Mouse (Mus musculus): ENCODE results near the gene Ptch2.

Ptch2 gene

DNA sequence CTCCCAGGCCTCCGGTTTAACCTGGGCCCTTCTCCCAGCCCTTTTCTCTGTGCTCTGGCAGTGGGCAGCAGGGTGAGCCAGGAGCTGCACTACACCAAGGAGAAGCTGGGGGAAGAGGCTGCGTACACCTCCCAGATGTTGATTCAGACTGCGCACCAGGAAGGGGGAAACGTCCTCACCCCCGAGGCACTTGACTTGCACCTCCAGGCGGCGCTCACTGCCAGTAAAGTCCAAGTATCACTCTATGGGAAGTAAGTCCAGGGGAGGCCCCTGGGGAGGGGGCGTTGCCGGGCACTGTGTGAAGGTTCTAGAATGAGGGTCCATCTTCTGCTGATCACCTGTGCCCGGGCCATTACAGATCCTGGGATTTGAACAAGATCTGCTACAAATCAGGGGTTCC lies 8.8 kb downstream of the Ptch2 start:
- DNase-seq (ENCODE audit: low spot score in 2 of 2): no peak

DNA sequence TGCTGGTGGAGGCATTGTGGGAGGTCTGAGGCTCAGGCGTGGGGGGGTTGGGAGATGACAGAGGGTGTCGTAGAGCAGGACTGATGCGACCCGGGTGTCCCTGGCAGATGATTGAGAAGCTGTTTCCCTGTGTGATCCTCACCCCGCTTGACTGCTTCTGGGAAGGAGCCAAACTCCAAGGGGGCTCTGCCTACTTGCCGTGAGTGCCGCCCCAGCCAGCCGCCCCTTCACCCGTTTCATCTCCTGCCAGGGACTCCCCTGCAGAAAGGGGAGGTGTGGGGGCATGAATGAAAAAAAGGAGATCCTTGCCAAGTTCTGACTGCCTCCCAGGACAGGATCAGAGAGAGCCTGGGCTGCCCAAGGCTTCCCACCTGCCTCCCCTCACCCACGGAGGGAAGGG lies 9.3 kb downstream of the Ptch2 start:
- DNase-seq (ENCODE audit: low spot score in 2 of 2): no peak

DNA sequence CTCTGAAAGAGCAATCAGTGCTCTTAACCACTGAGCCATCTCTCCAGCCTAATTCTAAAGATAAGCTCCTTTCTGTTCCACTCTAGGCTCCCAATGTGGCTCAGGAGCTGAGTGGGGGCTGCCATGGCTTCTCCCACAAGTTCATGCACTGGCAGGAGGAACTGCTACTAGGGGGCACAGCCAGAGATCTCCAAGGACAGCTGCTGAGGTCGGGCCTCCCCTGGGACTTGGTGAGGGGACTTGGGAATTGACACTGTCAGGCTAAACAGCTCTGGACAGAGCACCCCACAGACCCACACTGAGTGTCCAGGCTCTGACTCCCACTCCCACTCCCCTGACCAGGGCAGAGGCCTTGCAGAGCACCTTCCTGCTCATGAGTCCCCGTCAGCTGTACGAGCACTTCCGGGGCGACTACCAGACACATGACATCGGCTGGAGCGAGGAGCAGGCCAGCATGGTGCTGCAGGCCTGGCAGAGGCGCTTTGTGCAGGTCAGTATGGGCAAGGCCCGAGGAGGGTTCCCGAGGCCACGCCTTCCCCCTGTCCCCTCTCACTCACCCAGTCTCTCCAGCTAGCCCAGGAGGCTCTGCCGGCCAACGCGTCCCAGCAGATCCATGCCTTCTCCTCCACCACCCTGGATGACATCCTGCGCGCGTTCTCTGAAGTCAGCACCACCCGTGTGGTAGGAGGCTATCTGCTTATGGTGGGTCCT lies 12.1 kb downstream of the Ptch2 start:
- DNase-seq (ENCODE audit: low spot score in 2 of 2): no peak

DNA sequence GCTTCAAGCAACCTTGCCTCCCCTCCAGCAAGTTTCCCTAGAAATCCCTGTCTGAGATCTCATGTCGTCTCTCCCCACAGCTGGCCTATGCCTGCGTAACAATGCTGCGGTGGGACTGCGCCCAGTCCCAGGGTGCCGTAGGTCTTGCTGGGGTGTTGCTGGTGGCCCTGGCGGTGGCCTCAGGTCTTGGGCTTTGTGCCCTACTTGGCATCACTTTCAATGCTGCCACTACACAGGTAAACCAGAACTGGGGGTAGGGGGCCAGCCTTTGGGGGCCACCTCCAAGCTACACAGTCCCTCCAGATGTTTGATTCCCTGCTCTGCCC lies 12.6 kb downstream of the Ptch2 start:
- no peak for DNase-seq (ENCODE audit: low spot score in 2 of 2)

DNA sequence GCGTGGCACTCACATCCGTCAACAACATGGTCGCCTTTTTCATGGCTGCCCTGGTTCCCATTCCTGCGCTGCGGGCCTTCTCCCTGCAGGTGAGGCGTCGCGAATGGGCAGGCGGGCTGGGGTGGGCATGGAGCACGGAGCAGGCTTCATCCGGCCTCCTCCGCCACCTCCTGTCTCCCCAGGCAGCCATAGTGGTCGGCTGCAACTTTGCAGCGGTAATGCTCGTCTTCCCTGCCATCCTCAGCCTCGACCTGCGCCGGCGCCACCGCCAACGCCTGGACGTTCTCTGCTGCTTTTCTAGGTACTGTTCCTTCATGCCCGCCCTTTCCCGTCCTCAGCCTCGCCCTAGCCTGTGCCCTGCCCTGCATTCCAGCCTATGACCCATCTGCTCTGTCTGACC lies 13.5 kb downstream of the Ptch2 start:
- DNase-seq (ENCODE audit: low spot score in 2 of 2): no peak

DNA sequence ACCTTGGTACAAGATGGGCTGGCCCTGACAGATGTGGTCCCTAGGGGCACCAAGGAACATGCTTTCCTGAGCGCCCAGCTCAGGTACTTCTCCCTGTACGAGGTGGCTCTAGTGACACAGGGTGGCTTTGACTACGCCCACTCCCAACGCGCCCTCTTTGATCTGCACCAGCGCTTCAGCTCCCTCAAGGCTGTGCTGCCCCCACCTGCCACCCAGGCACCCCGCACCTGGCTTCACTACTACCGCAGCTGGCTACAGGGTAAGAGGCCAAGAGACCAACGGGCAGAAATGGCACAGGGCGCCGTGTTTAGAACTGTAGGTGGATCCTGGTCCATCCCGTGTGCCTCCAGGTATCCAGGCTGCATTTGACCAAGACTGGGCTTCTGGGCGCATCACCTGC lies 14.4 kb downstream of the Ptch2 start:
- DNase-seq (ENCODE audit: low spot score in 2 of 2): no peak

DNA sequence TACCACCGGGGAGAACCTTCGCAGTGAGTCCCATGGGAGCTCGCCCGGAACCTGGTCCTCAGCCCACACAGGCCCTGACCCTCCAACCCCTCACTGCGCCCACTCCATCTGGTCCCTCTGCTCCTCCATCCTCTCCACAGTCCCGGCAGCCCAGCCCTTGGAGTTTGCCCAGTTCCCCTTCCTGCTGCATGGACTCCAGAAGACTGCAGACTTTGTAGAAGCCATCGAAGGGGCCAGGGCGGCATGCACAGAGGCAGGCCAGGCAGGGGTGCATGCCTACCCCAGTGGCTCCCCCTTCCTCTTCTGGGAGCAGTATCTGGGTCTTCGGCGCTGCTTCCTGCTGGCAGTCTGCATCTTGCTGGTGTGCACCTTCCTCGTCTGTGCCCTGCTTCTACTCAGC lies 15.1 kb downstream of the Ptch2 start:
- no peak for DNase-seq (ENCODE audit: low spot score in 2 of 2)

DNA sequence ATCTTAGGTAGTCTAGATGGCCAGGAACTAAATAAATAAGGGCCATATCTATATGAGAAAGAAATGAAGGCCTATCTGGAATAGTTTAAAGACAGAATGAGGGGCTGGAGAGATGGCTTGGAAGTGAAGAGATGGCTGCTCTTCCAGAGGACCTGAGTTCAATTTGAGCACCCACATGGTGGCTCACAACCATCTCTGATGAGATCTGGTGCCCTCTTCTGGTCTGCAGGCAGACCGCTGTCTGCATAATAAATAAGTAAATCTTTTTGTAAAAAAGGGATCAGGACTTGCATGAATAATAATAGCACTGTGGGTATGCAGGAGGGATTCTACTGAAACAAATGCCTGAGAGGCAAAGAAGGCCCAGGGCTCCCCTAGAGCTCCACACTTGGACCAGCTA lies 17.4 kb downstream of the Ptch2 start:
- DNase-seq (ENCODE audit: low spot score in 2 of 2): no peak

DNA sequence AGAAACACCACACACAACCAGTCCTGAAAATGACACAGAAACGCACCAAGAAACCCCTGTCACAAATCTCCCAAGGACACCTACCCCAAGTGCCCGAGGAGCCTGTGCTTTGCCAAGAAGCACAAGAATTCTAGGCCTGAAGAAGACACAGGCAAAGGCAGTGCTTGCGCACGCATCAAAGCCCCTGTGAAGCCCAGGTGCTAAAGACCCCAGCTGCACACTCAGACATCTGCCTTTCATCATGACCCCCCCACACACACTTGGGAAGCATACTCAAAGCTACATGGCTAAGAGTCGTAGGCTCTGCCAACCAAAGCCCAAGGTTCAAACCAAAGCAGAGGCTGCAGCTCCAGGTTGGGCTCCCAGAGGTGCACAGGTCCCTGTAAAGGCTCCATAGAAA lies 19.7 kb downstream of the Ptch2 start:
- no peak for DNase-seq (ENCODE audit: low spot score in 2 of 2)

DNA sequence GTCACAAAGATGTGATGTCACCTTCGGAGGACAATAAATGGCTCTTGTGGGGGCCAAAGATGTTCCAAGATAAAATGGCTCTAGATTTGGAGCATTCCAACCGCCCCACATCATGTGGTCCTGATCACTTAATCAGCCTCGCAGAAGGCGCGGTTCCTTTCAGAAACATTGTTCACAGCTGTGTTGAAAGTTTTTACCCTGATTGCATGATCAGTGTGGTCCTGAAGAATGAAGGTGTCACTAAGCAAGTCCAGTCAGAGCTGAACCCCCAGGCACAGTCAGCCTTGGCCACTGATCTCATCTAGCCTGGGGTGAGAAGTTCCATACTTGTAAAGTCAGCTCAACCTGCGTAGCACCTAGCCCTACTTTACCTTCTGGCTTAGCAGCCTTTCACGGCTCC lies 22.1 kb downstream of the Ptch2 start:
- no peak for DNase-seq (ENCODE audit: low spot score in 2 of 2)

DNA sequence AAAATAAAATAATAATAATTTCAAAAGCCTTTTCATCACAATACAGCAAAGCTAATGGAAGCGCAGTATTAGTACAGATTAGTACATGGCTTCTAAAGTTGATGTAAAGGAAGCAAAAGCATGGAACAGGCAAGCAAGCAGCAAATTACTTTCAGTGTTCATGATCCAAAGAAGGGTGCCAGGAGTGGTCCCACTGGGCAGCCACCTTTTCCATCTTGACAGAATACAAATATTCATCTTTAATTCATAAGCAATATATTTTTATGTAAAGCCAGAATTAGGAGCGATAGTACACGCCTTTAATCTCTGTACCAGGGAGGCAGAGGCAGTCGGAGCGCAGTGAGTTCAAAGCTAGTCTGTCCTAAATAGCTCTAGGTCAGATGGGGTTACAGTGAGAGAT lies 23.8 kb downstream of the Ptch2 start:
- no peak for DNase-seq (ENCODE audit: low spot score in 2 of 2)

DNA sequence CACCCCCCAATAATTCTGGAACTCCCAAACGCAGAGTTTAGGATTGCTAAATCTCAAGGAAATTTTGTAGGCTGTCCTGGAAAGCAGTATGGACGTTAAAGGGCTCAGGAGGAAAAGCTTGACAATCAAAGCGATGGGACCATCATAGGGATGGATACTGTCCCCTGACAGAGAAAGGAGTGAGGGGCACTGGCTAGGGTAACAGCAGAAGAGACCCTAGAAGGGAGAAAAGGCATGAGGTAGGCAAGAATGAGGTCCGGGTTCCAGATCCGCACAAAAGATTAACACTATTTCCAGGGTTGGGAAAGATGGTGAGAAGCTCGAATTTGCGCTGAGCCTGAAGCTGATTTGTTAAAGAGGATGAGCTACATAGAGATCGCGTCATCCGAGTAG lies 24.2 kb downstream of the Ptch2 start:
- DNase-seq (ENCODE audit: low spot score in 2 of 2): no peak

DNA sequence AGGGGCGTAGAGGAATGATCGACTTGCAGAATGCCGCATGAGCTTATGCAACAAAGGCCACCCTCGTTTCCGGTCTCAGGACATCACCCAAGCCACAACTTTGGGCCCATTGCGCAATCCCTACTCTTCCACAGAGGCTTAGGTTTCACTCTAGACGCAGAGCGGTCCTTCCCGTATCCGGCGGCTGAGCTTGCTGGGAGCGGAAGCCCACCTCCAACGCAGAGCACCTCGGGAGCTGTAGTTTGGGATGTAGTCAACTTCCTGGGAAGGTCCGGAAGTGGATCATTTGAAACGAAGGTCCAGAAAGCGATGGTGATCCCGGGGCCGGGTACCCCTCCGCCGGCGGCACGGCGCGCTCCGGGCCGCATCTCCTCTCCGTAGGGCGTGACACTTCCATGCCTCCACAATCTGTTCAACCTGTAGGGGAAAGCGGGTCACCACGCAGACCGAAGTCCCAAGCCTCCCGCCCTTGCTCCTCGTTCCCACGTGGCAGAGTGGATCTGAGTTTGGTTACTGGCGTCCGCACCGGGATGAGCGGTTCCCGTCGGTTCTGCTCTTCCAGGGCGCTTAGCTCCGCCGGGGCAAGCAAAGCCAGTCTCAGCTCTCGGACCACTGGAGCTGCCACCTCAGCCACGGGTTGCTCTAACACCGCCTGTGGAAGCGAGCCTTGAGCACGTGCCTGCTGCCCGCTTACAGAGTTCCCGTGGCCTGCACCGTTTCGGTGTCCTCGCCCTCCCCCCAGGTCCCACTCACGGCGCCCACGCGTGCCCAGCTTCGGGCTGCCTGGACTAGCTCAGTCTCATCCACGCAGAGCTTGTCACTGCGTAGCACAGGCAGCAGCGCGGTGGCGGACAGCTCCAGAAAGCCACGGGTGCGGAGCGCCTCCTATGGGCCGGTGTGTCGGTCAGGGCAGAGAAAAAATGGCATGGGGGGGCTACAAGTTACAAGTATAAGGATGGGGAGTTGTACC lies 24.9 kb downstream of the Ptch2 start:
- peak; percentile 91 to 93 for DNase-seq (ENCODE audit: low spot score in 2 of 2)

DNA sequence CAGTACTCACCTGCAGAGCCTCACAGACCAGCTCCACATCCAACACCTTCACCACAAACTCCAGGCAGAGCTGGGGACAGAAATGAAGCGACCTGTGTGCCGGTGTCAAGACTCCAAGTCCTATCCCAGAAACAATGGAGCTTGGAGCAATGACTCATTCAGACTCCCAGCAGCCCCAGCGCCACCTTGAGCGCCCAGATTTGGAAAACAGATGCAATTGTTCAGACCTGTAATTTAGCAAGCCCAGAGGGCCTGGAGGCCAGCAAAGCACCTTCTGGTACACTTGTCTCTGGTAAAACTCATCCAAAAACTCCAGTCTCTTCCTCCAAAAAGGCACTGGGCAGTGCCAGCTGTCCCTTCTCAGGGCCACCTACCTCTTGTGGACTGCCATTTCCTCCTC lies 26.3 kb downstream of the Ptch2 start:
- no peak for DNase-seq (ENCODE audit: low spot score in 2 of 2)

DNA sequence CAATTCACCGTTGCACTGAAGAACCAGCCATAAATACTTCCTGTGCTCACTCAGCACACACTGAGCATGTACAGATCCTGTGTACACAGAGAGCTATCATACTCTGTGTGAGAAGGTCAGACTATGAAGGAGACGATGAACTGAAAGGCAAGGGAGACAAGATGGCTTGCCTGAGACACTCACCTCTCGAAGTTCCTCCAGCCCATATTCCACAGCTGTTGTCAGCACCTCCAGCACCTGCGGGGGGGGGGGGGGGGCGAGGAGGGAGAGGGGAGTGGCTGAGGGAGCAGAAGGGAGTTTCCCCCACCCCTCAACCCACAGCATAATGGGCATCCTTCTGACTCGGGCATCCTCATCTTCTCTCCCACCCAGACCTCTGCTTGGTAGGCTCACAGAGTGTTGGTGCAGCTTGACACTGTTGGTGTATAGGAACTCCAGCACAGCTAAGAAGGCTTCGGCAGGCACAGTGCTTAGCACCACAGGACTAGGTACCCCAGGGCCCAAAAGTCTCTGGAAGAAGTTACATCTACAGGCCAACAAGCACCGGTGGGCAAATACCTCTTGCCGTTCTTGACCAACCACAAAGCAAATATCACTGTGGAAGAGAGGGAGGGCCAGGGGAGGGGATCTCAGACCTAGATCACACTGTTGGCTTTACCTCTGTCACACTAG lies 27.8 kb downstream of the Ptch2 start:
- DNase-seq (ENCODE audit: low spot score in 2 of 2): no peak

DNA sequence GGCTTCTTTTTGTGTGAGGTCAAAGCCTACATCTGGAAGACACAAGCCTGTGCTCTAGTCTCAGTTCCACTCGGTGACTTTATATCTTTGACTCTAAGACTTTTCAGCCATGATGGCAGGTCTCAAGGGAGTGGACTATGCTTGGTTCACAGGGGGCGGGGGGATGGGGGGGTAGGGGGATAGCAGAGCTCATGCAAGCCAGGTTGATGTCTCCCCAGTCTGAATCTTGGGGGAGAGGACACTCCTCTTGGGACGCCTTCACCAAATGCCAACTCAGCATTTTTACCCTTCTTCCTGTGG lies 28.3 kb downstream of the Ptch2 start:
- no peak for DNase-seq (ENCODE audit: low spot score in 2 of 2)

DNA sequence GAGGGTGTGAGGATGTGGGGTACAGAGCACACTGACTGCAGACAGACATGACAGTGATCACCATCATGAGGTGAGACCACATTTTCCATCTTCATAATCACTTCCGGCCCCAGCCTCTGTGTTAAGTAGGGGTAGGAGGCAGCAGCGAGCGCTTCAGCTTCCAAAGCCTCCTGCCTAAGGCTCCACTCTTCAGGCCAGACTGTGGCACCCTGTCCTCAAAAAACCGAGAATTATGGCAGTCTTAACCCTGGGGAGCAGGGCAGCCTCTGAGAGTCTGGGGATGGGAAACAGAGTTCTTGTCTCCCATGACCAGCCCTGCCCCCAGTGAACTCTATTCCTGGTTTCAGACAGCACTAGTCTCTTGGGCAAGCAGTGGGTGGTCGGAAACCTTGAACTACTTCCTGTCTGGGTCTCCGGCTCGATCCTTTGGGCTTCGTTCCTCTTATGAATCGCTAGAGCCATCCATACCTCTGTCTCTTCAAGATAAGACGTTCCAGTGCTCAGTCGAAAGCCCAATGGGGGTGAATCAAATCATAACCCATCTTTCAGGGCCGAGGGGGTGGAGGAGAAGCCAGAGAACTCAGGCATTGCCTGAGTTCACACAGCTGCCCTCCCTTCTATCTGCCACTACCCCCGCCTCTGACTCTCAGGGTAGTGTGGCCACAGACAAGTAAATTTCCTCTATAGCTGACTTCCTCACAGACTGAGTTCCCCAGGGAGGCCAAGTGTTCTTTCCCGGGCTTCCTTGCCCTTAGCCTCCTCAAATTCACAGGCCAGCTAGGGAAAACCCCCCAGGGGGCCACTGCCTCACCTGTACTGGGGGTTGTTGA lies 28.9 kb downstream of the Ptch2 start:
- DNase-seq (ENCODE audit: low spot score in 2 of 2): peak in 1 of 2 experiments; percentile 46

DNA sequence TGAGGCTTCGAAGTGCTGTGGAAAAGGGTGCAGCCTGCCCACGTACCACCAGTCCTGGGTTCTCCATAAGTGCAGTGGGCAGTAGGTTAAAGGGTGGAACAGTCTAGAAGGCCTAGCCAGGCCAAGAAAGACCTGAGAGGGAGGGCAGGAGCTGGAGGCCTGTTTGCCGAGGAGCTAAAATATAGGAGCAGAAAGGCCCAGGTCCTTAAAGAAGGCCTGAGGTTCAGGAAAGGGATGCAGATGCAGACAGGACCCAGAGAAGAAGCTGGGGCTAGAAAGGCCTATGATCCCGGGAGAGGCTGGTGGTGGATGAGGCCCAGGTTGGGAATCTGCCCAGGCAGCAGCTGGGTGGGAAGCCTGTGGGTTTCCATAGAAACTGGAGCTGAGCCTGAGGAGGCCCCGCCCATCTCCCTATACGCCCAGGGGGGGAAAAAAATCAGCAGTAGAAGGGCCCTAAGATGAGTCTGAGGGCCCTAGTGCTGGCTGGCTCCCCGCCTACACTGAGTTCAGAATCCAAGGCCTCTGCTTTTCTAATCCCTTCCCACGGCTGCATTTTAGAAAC lies 29.6 kb downstream of the Ptch2 start, which contains the start of gene Btbd19:
Btbd19 (minus strand) TSS at position 378 of the 562 bp plus-strand sequence.
- peak; percentile 64 to 75 for DNase-seq (ENCODE audit: low spot score in 2 of 2)

DNA sequence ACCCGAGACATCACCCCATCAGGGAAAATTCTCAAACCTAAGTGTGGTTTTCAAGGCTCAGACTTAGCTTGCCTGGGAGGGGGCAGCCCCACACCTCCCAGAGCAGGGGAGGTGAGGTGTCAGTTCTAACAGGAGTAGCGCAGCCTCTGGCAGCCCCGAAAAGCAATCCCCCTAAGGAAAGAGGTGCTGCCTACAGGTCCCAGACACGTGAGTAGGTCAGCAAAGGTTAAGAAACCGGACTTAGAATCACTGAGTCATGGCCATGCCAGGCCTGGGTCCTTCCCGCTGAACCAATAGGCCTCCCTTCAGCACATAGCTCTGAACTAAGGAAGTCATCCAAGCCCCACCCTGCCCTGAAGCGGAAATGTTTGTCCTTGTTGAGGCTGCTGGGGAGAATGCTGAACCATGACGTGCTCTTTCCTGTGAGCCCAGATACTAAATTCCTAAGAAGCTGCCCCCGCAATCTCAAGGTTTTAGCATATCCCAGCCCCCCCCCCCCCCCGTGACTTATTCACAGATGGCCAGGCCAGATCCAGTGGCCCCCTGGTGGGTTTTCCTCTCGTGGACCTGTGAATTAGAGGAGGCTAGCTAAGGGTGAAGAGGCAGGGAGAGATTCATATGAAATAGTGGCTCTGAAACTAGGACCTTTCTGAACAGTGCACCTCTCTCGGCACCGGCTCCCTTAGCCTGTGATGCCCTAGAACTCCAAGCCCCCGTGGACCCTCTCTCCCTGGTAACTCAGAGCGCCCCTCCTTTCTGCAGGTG lies 30.2 kb downstream of the Ptch2 start:
- DNase-seq (ENCODE audit: low spot score in 2 of 2): peak in 1 of 2 experiments; percentile 44

DNA sequence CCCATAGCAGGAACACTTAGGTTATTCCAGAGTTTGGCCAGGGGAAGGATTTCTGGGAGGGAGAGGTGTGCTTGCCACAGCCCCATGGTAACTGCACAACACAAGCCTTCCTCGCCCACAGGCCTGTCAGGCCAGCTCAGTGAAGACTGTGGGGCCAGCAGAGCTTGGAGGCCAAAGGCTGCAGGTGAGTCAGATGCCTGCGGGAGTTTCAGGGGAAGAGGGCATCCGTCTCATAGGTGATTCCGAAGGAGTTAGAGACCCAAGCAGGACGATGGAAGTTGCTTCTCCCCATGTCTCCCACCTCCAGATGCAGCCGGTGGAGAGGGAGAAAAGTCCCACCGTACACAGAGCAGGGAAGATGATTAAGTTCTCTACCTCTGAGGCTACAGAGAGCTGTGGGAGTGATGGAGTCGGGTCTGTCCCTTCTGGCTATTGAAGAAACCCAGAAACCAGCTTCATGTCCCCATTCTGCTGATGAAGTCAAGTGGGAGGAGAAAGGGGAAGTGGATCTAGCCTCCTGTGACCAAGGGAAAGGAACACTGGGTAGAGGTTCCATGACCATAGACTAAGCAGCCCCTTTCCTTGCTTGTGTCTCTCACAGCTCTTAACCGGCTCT lies 30.9 kb downstream of the Ptch2 start, which contains the start of gene Tctex1d4:
Tctex1d4 (plus strand) TSS at position 120 of the 616 bp plus-strand sequence.
- no peak for DNase-seq (ENCODE audit: low spot score in 2 of 2)
